Mouse (Mus musculus) CD4-positive, CD25-positive, alpha-beta regulatory T cell, adult 2 months (primary cell): ENCODE measurements at regions not wholly inside any gene's neighbourhood (a gene's known extent, or its start where the extent isn't known, plus 50 kb on each side); places are given as distances from the start of the nearest gene placed in this dataset.

Experiments used
- DNase-seq: peaks from one replicate; pipeline ENCODE4 v3.0.0-alpha.2; 2012; ENCODE audit warnings: low read depth, low spot score

- no peak for DNase-seq
Observed at GRCm38 (mm10) chr14:24827381-24828031, 340.6 kb downstream of the Rps24 start.

GRCm38 (mm10) chr14:24829001-24829400 is 342.1 kb downstream of the Rps24 start:
- DNase-seq = no peak

- no peak for DNase-seq
Observed at GRCm38 (mm10) chr14:24833211-24833610, 346.3 kb downstream of the Rps24 start.

DNA sequence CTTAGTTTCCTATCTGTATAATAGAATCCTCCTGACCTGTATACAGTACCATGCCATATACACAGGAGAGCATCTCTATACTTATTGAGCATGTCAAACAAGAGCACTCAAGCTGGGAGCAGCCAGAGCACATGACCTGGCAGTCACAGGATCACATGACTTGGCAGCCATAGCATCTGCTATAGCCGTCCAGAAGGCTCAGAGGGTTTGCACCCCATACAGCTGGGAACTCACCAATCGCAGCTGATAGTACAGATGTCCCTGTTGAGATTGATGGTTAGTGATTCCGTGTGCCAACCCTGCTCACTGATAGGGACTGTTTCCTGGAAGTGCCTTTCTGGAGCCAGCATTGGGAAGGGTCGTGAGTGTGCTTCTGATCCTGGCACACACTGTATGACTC is 351.3 kb downstream of the Rps24 start:
- DNase-seq = no peak

GRCm38 (mm10) chr14:24839056-24839455 is 352.1 kb downstream of the Rps24 start:
- no peak for DNase-seq

DNA sequence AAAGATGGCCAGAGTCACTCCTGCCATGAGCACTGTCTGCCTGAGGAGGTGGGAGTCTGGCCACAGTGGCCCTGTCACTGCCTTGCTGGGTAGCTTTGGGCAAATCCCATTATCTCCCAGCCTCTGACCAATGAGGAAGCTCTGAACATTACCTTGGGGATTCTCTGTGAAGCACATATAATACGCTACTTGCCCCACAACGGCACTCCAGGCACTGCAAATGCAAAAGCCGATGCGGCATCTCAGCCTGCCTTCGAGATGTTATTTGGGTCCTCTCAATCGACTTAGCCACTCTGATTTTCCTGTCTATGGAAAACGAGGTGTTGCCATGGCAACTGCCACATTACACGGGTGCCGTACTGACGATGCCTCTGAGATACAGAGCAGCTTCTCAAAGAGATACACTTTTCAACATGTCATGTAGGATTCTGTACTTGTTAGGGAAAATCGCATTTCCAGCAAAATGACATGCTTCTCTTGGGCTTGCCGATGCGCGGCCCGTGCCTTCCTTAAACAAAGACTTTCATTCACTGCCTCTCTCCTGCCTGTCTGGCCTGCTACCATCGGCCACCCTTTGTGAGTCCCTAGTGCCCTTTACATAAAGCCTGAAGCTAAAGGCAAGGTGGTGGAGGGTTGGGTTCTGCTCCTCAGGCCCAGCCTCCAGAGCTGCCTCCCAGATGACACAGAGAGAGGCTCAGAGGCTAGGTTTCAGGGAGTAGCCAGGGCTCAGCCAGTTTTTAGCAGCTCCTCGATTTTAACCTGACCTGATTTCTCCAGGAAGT is 355.0 kb downstream of the Rps24 start:
- no peak for DNase-seq

DNA sequence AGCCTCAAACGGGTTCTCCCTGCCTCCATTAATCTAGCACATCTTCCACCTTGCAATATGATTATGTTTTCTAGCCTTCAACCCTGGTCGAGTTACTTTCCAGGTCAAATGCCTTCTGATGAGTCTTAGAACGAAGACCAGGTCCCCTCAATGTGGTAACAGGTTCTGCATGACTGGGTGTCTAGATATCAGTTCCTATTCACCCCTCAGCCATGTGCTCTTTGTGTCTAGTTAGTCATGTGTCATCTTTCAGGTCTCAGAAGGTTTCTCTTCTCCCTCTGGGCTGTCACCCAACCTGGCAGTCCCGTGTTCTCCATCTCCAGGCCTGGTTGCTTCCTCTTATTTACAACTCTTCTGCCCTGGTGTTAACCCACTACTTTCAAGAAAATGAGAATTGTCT is 356.7 kb downstream of the Rps24 start:
- no peak for DNase-seq

- no peak for DNase-seq
Observed at GRCm38 (mm10) chr14:24850491-24850890, 363.6 kb downstream of the Rps24 start.

- DNase-seq = no peak
Observed at GRCm38 (mm10) chr14:24854459-24854858, 367.5 kb downstream of the Rps24 start.

DNA sequence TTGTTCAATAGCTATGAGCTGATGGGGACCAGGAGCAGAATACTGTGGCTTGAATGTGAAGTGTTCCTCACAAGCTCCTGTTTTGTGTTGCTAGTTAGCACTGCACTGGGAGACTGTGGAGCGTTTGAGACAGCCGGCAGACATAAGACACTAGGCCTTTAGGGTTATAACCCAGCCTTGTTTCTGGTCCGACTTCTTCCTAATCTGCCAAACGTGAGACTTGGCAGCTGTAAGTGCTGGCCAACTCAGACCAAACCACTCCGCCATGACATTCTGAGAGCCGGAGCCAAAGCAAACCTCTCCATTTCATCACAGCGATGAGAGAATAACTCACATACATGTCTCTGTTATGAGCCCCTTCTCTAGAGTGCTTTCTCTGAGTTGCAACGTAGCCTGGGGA is 375.2 kb downstream of the Rps24 start:
- no peak for DNase-seq

DNA sequence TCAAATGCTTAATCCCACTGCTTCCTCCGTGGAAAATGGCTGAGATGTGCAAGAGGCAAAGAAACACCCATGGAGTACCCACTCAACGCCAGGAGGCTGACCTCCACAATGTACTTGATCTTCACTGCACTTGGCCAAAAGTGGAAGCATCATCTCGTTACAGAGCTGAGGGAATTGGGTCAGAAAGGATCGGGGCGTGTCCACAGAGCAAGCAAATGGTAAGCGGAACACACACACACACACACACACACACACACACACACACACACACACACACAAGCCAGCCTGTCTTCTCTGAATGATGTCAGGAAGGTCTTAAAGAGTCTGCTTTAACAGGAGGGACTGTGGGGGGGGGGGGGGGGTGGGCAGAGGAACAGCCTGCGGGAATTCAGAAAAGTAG is 375.7 kb downstream of the Rps24 start:
- DNase-seq = no peak

DNA sequence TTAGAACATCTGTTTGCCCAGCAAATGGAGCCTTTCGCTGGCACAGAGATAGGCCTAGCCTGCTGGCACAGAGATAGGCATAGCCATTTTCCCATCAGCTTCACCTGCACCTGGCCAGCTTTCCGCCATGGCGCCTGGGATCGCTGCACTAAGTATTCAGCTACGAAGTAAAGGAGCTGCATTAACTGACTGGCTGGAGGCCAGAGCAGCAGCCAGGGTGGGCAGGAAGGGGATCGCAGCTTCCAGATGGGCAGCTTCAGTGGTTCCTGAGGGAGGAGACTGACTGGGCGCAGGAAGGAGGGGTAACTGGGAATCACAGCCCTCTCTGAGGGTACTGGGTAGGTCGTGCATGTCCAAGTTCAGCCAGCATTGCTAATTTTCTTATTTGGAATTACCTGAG is 376.2 kb downstream of the Rps24 start:
- DNase-seq = no peak

DNA sequence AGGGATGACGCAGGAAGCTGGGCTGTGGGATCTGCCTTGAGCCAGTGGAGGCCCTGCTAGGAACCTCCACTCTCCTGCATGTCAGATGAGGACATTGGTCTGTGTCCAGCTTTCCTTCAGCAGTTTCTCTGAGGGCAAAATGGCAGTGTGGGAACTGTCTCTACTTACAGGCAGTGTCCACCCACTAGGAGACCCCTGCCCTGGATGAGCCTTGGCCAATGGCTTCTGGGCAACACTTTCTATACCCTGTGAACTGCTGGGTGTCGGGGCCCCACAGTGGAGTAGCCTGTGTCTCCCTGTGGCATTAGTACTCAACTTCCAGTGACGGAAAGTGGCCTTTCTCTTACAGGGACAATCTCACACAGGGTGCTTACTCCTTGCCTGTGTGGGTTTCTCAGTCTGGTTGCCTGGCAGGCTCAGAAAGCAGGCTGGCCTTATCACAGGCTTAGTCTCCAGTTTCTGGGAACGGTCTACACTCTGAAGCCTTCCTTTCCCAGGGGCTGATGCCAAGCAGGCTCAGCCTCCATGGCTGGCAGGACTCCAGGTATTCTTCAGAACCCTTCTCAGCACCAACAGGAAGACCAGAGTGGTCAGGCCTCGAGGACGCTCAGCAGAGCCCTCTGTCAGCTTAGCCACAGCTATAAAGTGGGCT is 378.8 kb downstream of the Rps24 start:
- no peak for DNase-seq

- DNase-seq = no peak
Observed at GRCm38 (mm10) chr14:24867816-24868215, 380.9 kb downstream of the Rps24 start.

- no peak for DNase-seq
Observed at GRCm38 (mm10) chr14:24868756-24869155, 381.8 kb downstream of the Rps24 start.

DNA sequence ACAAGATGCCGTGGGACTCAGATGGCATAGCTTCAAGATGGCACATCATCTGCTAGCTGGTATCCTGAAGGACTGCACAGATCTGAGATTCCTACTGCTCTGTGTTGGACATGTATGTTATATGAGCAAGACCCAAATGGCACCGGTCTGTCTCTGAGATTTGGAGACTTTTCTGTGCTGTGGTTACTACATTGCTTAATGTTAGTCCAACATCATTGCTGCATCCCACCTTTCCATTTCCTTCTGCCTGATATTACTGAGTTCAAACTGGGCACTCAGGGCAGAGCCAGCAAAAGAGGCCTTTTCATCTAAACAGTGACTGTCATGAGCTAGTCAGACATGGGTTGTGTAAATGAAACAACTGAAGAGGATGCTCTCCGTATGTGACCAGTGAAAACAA is 383.3 kb downstream of the Rps24 start:
- no peak for DNase-seq

- DNase-seq = no peak
Observed at GRCm38 (mm10) chr14:24871392-24871998, 384.6 kb downstream of the Rps24 start.

- no peak for DNase-seq
Observed at GRCm38 (mm10) chr14:24872931-24873330, 386.0 kb downstream of the Rps24 start.

GRCm38 (mm10) chr14:24873406-24873805 is 386.5 kb downstream of the Rps24 start:
- no peak for DNase-seq

DNA sequence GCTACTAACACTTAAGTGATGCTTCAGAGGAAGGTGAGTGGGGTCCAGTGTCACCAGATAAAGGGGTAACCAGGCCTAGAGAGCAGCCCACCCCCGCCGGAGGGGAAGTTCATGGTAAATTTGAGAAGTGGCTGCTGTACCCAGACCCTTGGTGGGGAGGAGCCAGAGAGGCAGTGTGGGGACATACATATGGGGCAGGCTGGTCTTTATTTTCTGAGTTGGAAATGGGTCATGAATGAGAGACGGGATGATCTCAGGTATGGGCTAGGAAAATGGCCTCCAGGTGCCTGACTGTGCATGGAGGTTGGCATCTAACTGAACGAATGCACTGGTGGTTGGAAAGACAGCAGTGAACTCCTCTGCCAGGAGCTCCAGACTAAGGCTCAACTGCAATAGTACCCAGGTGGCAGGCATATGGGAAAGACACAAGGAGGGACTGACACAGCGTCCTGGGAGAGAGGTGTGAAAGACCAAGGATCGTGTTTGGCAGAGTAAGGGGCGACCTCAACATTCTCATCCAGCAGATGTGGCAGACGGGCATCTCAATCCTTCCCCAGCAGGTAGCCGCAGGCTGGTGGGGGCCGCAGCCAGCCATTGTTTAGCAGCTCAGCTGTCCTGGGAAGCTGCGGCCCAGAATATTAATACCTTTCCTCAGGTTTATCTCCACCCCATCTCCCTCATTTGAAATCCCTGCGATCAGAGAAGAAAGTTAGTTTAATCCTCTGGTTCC is 387.7 kb downstream of the Rps24 start:
- DNase-seq = no peak

DNA sequence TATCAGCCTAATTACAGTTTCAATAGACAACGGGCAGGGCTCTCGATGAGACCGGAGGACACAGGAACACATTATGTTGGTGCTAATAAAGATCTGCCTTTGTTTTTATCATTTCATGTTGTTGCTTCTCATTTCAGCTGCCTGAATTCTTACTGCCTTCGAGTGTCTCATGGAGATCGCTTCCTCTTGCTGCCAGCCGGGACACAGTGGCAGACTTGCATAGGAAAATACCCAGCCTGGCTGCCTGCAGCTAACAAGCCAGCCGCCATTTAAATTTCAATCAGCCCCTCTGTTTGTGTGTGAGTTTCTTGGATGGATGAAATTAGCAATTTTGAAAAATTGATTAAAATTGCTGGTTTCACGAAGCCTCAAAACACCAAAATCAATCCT is 388.2 kb downstream of the Rps24 start:
- DNase-seq = no peak

DNA sequence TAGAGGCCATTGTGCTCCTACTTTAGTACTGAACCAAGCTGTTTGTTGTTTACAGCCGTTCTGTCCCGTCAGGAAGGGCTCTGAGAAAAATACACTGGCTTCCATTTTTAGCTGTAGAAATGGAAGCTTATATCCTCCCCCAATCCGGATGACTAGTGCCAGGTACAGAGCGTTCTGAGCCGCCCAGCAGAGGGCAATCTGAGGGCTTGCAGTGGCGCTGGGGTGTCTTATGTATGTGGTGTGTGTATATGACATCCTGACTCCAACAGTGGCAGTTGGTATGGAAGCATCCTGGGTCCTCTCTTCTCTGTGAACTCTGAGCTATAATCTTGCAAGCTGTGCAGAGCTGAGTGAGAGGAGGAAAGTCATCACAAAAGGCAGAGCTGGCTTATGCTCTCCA is 389.0 kb downstream of the Rps24 start:
- no peak for DNase-seq
